Mouse (Mus musculus): ENCODE measurements around the gene Rptor.

The Rptor gene

GRCm38 (mm10) chr11:119934773-119935172 lies 332.1 kb downstream of the Rptor start:
- DNase-seq (ENCODE audit: low spot score), result no peak

DNA sequence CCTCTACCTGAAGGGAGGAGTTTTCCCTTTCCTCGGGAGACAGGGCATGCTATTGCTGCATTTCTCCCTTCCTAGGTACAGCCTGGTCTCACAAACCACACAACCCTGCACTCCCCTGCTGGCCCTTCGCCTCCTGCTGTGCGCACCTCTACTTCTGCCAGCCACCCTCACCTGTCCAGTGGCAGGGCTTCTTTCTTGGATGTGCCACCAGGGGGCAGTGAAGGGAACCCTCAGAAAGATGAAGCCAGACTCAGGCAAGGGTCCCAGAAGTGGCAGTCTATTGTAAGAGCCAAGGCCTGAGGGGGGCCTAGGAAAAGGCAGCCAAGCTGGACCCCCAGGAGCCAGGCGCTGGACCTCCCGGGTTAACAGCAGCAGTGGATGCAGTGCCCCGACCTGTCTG lies 332.8 kb downstream of the Rptor start:
- DNase-seq (ENCODE audit: low spot score), result peak; percentile 58

DNA sequence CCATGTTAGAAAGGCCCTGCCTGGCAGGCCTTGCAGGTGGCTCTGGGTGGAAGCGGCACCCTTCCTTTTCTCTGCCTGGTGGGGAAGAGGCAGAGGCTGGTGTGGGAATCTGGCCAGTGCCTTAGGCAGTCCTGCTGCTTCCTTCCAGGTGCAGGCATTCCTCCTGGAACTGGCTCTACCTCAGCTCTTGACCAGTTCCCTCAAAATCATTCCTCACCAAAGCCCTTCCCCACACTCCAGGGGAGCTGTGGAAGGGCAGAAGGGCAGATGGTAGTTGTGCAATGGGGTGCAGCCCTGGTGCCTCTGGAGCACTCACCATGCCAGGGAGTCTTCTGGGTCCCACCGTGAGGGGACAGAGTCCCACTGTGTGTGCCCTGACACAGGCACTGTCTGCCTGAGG lies 333.8 kb downstream of the Rptor start:
- no peak for DNase-seq (ENCODE audit: low spot score)

DNA sequence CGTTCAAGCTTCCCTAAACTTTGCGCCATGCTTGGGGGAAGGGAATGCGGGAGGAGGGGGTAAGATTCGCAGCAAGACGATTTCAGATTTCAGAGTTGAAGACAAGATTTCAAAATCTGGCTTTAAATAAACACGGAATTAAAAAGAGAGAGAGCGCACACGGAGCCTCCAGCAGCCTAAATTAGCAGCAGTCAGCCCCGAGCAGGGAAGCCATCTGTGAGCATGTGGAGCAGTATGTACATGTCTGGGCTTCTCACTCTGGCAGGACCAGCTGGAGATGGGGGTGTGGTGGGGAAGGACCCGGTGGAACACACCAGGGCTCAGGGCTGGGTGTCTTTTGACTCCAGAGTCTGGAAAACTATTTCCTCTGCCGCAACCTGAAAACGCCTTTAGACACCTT lies 334.5 kb downstream of the Rptor start:
- DNase-seq (ENCODE audit: low spot score), result no peak

DNA sequence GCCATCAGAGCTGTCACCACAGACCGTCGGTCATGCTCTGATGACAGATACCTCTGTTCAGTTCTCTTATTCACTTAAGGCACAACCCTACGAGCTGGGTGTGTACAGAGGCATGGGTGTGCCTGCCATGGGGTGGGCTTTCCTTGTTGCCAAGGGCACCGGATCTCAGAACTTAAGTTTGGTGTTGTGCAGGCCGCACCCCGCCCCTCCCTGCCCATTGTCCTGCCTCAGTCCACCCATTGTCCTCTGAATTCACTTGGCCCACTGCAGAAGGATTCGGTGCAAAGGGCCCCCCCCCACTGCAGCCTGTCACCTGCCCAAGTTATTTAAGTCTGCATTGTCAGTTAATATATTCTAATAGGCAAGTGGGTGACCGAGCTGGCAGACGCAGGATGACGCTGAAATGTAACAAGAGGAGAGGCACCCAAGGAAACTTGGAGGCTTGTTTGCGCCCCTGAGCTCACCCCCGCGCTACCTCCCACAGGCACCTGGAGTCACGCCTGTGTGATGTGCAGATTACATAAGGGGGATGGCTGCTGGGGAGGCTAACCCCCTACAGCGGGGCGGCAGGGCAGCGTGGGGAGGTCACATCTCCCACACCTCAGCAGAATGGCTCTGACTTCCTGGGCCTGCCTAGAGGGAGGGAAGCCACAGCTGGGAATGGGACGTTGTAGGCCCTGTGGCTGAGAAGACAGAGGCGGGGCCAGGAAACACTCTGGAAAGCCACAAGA lies 335.2 kb downstream of the Rptor start:
- DNase-seq (ENCODE audit: low spot score), result no peak

GRCm38 (mm10) chr11:119939073-119939710 lies 336.5 kb downstream of the Rptor start:
- DNase-seq (ENCODE audit: low spot score), result no peak

DNA sequence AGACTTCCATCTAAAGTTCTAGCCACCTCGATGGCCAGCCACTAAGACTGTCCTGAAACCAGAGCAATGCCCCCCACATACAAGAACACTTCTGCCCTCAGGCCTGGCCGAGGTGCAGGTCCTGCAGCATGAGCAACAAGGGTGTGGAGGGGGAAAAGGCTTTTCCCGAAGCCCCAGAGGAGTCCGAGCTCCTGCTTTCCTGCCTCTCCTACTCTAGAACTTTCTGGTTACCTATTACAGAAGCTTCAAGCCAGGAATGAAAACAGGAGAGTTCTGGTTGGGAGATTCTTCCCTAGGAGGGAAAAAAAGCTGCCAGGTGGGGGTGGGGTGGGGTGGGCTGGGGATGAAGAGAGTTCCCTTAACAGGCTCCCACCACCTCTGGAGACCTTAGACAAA lies 337.0 kb downstream of the Rptor start:
- DNase-seq (ENCODE audit: low spot score), result no peak

DNA sequence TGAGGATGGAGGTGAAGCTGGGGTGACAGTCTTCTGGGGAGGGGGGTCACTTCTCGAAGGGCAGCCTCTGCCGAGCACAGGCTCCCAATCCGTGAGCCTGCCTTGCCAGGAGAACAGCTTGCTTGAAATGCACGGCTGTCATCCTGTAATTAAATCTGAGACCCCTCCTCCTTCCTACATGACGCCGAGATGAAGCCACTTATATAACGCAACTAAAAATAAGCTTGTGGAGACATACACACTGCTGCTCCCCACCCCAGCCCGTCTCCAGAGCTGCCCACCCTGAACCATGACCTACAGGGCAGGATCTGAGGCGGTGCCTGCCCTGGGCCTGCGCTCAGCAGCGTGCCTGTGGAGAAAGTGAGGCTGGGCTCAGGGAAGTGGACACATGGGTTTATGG lies 337.4 kb downstream of the Rptor start:
- DNase-seq (ENCODE audit: low spot score), result no peak

GRCm38 (mm10) chr11:119941794-119942193 lies 339.1 kb downstream of the Rptor start:
- no peak for DNase-seq (ENCODE audit: low spot score)

DNA sequence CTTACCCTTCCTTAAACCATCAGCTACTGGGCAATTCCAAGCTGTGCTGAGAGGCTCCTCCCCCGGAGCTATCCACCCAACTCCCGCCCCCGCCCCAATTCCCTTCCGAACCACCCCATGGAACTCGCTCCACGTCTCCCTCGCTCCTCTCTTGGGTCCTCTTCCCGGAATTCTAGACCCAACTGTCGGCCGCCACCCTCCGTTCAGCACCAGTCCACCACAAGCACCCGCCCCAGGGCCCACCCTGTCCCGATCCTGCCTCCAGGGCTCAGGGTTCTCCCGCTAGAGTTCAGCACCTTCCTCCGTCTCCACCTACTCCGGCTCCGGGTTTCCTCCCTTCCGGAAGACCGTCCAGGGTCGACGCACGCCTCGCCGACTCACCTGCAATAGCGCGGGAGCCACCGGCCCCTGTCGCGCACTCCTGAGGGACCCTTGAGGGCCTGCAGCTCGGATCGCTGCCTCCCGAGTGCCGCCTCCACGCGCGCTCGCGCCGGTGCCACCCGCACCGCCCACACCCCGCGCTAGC lies 339.6 kb downstream of the Rptor start:
- DNase-seq (ENCODE audit: low spot score), result peak; percentile 57

DNA sequence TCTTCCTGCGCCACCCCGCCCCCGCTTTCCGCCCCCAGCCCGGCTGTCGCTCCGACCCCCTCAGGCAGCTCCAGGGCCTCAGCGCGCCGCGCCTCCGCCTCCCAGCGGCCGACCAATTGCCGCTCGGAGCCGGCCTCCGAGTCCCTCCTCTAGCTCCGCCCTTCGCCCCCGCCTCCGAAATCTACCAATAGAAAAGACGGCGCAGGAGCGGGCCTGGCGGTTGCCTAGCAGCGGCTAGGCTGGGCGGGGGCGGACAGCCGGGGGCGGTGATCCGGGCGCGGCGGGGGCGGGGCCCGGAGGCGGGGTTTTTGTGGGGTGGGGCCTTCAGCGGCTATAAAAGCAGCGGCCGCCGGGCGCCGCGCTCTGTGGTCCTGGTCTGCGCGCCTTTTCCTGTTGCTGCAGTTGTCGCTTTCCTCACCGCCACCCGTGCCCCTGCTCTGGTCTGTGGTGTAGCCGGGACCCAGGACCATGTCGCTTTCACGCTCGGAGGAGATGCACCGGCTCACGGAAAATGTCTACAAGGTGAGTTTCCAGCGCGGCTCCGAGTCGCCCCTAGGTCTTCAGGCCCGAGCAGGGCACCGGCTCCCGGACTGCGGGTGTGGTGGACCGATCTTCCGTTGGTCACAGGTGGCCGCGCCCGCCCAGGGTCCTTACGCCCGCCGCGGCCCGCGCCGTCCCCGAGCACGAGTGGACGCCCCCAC lies 340.2 kb downstream of the Rptor start, which contains the start of gene Baiap2:
TSS of gene Baiap2 (plus strand) at position 37 of the 701 bp plus-strand sequence.
- DNase-seq (ENCODE audit: low spot score), result peak; percentile 98

- DNase-seq (ENCODE audit: low spot score), result no peak
Measured at GRCm38 (mm10) chr11:119943428-119943988, 340.8 kb downstream of the Rptor start.

DNA sequence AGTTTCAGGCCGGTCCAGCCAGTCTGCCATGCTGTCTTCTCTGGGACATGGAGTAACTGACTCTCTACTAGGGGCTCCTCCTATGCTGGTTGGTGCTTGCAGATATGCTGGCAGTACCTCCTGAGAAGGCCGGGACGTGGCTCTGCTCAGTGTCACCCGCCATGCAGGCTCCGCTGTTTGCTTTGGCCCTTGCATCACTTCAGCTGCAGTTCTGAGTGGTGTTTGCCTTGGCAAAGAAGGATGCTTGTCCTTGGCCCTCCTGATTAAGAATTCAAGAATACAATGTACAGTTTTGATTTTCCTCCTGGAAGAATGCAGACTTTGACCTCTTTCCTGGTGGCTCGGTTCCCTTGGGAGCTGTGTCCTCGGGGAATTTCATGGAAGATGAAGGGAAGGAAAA lies 342.6 kb downstream of the Rptor start:
- peak; percentile 77 for DNase-seq (ENCODE audit: low spot score)

DNA sequence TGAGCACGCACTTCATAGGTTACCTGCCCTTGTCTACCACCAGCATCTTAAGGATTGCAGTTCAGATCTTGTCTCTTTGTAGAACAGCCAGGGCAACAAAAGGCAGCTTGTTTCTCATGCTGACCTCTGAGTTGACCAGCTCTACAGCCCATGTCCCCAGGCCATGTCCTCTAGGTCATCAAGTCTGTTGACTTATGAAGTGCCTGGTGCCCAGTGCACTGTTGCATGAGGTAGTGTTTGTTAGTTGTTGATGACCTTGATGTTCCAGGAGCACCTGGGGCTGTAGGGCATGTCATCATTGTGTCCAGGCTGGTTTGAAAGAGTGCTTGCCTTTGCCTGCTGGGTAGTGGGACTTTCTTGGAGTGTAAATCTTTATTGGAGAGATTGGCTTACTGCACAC lies 344.7 kb downstream of the Rptor start:
- no peak for DNase-seq (ENCODE audit: low spot score)

DNA sequence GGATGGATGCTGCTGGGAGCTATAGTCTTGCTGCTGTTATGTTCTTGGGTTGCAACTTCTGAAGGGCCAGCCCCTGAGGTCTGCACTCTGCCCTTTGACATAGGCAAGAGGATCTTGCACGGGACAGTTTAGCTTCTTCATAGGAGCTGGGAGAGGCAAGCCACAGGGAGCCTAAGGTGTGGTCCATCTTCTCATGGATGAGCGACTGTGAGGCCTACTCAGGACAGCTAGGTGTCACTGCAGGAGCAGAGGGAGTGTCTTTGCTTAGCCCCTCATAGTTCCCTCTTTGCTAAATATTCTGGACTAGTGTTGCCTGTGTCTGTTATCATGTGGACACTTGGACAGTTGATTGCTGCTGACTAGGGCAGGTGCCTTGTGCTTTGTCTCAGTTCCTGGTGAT lies 345.2 kb downstream of the Rptor start:
- no peak for DNase-seq (ENCODE audit: low spot score)

GRCm38 (mm10) chr11:119948305-119948704 lies 345.6 kb downstream of the Rptor start:
- no peak for DNase-seq (ENCODE audit: low spot score)

- peak; percentile 39 for DNase-seq (ENCODE audit: low spot score)
Measured at GRCm38 (mm10) chr11:119948803-119949202, 346.1 kb downstream of the Rptor start.
